Mouse (Mus musculus): ENCODE results near the gene Gpc6. TPM values are rescaled to one million over a fixed set of nuclear protein-coding genes. Genes with fewer than 3 reads are reported as not detected.

Gene Gpc6
- total RNA-seq, 2 experiments from 2014 or later = 27.4 to 32.7 TPM

GRCm38 (mm10) chr14:117303901-117304722 is 379.0 kb downstream of the Gpc6 start:
- intact Hi-C loops (cut with DNase I) = no loop called here
- DNase-seq (ENCODE audit: extremely low spot score in 1 of 2, low spot score in 2 of 2) = no peak

GRCm38 (mm10) chr14:117304723-117305010 is 379.6 kb downstream of the Gpc6 start:
- DNase-seq (ENCODE audit: extremely low spot score in 1 of 2, low spot score in 2 of 2) = no peak
- intact Hi-C loops (cut with DNase I) = no loop called here

DNA sequence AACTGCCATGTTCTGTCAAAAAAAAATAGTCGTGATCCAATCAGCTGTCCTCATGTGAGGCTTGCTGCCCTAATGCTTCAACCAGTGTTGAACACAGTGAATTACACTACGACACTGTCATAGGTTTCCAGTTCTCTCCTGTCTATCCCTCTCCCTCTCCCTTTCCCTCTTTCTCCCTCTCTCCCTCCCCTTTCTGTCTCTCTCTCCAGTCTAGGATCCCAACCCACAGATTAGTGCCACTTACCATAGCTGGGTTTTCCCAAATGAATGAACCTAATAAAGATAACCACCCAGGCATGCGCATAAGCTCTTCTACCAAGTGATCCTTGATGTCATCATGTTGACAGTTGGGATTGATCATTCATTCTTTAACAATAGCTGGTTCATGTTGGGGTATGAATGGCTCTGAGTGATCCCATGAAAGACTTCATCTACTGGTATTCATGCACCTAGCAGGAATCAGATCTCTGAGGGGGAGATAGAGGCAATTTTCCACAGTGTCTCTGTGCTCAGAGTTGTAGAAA is 384.9 kb downstream of the Gpc6 start:
- intact Hi-C loops (cut with DNase I) = no loop called here
- no peak for DNase-seq (ENCODE audit: extremely low spot score in 1 of 2, low spot score in 2 of 2)

- intact Hi-C loops (cut with DNase I) = no loop called here
- no peak for DNase-seq (ENCODE audit: extremely low spot score in 1 of 2, low spot score in 2 of 2)
Measured at GRCm38 (mm10) chr14:117324214-117324613, 399.1 kb downstream of the Gpc6 start.

DNA sequence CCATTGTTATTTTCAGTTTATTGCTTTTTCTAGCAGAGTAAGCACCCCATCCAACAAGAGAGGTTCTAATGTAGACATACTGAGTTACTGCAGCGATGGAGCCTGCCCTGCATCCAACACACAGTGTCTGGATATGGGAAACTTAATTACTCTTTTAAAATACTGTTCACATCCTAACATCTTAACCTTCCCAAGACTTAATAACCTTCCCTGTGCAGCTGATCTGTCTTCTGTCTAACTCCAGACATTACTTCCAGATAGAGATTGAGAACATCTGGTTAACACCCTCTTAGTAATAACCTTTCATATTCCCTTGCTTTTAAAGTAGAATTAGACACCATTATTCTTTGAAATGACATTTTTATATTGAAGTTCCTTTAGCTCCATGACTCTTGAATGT is 407.1 kb downstream of the Gpc6 start:
- DNase-seq (ENCODE audit: extremely low spot score in 1 of 2, low spot score in 2 of 2) = no peak
- intact Hi-C loops (cut with DNase I) = no loop called here

- intact Hi-C loops (cut with DNase I) = no loop called here
- no peak for DNase-seq (ENCODE audit: extremely low spot score in 1 of 2, low spot score in 2 of 2)
Measured at GRCm38 (mm10) chr14:117337271-117337670, 412.2 kb downstream of the Gpc6 start.

DNA sequence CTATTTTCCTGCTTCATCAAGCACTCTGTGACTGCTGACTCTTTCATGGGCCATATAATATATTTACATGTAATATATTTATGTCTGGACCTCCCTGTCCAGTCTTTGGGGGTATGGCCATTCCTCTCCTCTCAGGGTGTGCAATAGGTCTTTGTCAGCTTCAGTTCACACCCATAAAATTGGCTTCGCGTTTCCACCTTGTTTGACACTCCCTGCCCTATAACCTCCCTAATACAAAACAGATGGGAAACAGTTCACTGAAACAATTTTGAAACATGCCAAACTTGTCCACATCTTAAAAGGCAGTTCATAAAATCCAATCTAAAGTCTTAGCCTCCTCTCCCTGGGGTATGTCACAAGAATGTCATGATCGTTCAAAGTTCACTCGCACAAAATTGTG is 415.4 kb downstream of the Gpc6 start:
- intact Hi-C loops (cut with DNase I) = no loop called here

DNA sequence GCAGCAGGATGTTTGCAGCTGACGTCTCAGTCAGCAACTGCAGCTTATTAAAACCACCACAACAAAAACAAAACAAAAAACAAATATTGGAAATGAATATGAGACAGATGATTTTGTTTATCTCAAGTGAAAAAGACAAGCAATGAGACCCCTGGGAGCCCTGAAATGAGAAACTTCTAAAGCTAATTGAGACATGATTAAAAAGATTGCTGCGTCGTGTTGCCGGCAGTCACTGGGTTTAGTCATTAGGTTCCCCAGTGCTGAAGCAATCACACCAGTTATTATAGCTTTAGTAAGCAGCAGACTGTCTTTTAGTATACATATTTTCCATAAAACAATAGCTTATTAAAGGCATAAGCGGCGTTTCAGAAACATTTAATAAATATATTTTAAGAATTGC is 419.4 kb downstream of the Gpc6 start:
- intact Hi-C loops (cut with DNase I) = no loop called here
- DNase-seq (ENCODE audit: extremely low spot score in 1 of 2, low spot score in 2 of 2) = no peak

More for the DNA sequence above, 415.4 kb downstream of the Gpc6 start:
- no peak for DNase-seq (ENCODE audit: extremely low spot score in 1 of 2, low spot score in 2 of 2)

DNA sequence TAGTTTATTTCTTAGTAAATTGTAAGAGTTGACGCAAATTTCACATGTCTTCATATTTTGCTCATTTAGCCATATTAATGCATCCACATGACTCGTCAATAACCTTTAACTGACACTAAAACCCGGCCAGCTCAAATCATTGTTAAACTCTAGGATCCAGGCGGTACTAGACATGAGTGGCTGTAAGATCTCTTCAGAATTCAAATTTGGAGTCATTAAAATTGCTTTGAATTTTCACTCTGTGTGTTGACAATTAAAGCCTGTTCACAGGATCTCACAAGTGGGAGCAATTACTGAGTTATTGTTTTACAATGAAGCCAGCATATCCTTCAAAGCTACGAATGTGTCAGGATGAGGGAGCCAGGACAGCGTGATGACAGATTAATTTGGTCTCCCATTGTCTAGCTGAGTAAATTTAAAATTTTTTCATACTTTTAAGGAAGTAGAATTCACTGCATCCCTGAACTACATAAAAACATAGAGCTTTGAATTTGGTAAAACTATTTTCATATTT is 421.3 kb downstream of the Gpc6 start:
- intact Hi-C loops (cut with DNase I) = no loop called here
- no peak for DNase-seq (ENCODE audit: extremely low spot score in 1 of 2, low spot score in 2 of 2)

GRCm38 (mm10) chr14:117351296-117351695 is 426.2 kb downstream of the Gpc6 start:
- DNase-seq (ENCODE audit: extremely low spot score in 1 of 2, low spot score in 2 of 2) = no peak
- intact Hi-C loops (cut with DNase I) = no loop called here

DNA sequence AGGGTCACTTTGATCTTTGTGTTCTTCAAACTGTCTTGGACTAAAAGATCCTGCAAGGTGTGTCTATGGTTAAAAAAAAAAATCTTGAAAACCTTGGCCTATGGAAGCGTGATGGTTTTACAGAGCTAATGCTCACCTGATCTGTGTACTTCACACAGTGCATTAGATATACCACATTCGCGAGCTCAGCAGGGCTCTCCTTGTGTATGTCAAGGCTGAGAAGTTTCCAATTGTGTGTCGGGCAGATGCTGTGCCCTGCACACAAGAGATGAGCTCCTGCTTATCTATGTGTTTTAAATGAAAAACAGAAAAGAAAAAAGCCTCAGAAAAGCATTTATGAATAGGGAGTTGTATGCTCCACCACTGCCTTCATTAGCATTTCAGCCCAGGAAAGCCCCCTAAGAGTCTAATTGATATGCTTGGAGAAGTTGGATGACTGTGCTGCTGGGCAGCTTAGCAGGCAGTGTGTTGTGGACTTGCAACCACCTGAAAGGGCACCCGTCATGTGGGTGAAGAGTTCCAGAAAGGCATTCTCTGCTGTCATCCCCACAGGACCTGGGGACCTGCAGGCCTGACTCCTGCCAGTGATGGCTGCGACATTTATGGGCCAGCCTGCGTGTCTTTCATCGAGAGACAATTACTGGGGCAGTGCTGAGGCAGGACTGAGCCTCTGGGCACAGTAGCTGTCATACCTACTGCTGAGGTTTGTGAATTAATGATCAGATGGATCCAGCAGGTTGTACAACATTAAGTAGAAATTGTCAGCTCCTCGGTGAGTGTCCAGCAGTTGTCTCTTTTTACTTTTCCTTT is 436.2 kb downstream of the Gpc6 start:
- DNase-seq (ENCODE audit: extremely low spot score in 1 of 2, low spot score in 2 of 2) = no peak
- intact Hi-C loops (cut with DNase I) = no loop called here

DNA sequence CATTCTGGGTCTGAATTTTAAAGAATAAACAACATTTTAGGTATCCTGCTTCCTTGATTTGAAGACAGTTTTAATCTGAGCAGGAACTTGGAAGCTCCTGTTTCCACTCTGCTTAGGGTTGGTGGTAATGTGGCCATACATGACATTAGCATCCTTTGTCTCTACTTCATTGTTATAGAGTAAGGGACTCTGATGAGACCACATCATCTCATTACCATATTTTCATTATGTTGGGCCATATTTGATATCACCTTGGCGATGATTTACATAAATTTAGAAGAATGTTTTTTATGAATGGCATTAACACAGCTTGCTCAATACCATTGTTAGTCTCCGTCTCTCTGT is 436.8 kb downstream of the Gpc6 start:
- intact Hi-C loops (cut with DNase I) = no loop called here
- DNase-seq (ENCODE audit: extremely low spot score in 1 of 2, low spot score in 2 of 2) = no peak

DNA sequence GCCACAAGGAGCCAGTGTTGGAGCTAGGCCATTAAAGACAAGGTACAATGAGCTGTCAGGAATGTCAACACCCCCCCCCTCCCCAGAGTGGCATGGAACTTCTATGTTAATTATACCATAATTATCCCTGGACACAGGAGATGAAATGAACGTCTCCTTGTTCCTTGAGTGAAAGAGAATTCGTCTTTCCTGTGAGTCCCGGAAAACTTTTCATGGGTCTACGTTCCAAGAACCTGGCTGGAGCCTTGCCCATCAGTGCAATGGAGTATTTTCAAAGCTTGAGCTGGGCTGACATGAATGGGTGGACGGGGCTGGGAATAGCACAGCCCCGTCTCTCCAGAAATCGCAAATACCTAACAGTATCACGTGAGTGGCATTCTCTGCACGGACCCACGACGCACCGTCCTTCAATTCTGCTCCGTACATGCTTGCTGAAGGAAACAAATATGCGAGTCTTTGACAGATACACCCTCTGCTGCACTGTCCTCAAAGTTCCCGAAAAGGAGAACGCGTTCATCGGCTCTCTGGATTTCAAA is 444.3 kb downstream of the Gpc6 start:
- no peak for DNase-seq (ENCODE audit: extremely low spot score in 1 of 2, low spot score in 2 of 2)
- intact Hi-C loops (cut with DNase I) = no loop called here

DNA sequence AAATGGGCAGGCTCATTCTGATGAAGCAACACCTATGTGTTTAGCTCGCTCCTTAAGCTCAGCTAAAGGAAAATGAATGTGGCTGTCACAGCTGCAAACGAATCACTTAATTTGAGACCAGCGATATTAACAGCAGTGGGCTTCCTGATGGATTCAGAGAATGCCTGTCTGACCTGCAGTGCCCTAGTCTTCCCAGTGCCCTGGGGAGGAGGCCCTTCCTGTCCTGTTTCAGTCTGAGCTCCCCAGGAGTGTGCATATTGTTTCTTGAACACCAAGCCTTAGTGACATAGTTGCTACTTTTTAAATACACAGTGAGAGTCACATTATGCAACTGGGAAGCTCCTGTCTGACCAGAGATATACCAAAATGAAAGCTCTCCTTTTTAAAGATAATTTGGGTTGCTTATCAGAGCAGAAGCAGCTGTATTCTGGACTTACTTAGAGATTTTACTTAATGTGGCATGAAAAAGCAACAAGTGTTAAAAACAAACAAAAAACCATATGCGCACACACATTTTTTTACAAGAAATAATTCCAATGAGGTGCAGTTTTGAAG is 451.8 kb downstream of the Gpc6 start:
- no peak for DNase-seq (ENCODE audit: extremely low spot score in 1 of 2, low spot score in 2 of 2)
- intact Hi-C loops (cut with DNase I) = no loop called here

- intact Hi-C loops (cut with DNase I) = no loop called here
- no peak for DNase-seq (ENCODE audit: extremely low spot score in 1 of 2, low spot score in 2 of 2)
Measured at GRCm38 (mm10) chr14:117379979-117380378, 454.9 kb downstream of the Gpc6 start.

- DNase-seq (ENCODE audit: extremely low spot score in 1 of 2, low spot score in 2 of 2) = no peak
- intact Hi-C loops (cut with DNase I) = no loop called here
Measured at GRCm38 (mm10) chr14:117383188-117383587, 458.1 kb downstream of the Gpc6 start.

DNA sequence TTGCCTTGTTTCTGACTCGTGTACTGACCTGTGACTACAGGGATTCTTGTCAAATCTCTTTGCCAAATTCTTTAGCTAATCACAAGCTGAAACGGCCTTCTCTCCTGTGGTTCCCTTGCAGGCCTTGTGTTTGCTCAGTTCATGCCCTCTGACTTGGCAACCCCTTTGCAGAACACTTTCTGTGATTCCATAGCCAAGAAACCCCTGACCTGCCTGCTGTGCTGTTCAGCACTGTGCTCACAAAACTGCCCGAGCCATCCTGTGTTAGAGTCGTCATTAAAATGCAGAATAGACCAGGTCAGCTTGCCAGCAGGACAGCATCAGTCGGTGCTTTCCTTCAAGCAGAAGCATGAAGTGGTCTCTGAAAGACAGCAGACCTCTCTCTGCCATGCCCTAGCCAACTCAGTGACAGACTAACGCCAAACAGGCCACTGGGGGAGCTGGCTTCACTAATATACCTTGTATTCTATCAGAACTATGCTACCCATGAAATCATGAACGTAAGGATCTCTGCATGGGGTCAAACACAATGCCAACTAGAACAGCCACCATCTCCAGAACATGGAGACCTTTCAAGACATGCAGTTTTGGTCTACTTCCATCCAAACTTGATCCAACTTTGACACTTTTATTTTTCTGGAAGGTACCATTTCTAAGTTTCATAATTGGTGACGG is 459.1 kb downstream of the Gpc6 start:
- intact Hi-C loops (cut with DNase I) = no loop called here

DNA sequence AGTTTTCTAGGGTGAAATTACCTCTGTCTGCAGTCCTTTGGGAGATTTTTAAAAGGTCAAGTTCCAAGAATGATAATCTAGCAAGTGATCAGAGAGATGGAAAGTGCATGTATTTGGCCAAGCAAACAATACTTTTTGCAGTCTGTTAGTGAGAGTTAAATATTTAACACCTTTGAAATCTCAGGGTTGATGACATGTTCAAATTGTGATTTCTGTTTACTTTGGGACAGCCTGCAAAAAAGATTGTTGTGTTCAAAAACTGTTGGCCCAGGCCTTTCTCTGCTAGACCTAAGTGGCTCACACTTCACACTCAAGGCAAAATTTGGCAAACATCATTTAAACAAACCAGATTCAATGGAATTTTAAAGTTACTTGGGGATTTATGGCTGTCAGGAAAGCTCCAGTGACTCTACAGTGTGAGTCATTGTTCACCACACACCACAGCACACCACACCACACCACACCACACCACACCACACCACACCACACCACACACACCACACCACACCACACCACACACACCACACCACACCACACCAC is 460.7 kb downstream of the Gpc6 start:
- DNase-seq (ENCODE audit: extremely low spot score in 1 of 2, low spot score in 2 of 2) = no peak
- intact Hi-C loops (cut with DNase I) = no loop called here

More for the DNA sequence above, 459.1 kb downstream of the Gpc6 start:
- peak in 1 of 2 experiments; percentile 26 for DNase-seq (ENCODE audit: extremely low spot score in 1 of 2, low spot score in 2 of 2)
